Mouse (Mus musculus): ENCODE data around the gene Ddx46.
A peak's percentile ranks its signal among the peaks of the same experiment; 100 is the strongest.
"Not testable (repeated sequence)": the region's sequence is repeated elsewhere in the genome, so short reads cannot be mapped to it uniquely, and the experiment has no call there.

The Ddx46 gene

DNA sequence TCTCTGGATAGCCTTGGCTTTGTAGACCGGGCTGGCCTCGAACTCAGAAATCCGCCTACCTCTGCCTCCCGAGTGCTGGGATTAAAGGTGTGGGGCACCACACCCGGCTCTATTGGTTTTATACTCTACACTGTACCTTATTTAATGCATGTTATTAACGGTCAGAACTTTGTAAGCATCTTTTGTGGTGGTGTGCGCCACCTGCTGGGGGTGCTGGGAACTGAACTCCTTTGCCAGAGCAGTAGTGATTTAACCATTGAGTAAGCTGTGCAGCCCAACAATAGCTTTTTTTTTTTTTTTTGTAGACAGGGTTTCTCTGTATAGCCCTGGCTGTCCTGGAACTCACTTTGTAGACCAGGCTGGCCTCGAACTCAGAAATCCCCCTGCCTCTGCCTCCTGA lies 5.7 kb downstream of the Ddx46 start:
- peak; percentile 74 for DNase-seq (ENCODE audit: low spot score)

DNA sequence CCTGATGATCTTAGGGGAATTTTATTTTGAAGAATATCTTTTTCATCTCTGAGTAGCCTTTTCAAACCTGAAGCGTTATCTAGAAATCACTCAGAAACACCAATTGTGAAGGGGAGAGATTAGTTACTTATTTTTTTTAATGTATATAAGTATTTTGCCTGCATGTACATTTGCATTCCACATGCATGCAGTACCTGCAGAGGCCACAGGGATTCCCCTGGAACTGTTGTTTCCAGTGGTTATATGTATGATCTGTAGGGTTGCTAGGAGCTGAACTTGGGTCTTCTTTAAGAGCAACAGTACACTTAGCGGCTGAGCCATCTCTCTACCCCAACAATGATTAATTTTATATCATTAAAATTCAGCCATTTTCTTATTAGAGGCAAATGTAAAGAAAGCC lies 9.7 kb downstream of the Ddx46 start:
- no peak for DNase-seq (ENCODE audit: low spot score)

DNA sequence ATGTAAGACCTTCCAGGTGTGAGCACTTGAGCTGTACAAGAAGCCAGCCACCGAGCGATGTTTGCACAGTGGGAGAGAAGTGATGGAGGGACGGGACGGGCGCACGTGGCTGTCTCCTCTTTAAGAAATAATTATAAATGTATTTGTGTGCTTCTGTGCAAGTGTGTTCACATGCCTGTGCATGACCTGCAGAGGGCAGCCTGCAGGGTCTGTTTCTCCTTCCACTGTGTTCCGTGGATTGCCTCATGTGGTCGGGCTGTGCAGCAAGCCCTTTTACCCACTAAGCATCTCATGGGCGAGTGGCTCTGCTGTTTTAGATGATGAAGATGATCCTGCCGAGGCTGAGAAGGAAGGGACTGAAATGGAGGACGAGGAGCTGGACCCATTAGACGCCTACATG lies 15.3 kb downstream of the Ddx46 start:
- DNase-seq (ENCODE audit: low spot score), result no peak

DNA sequence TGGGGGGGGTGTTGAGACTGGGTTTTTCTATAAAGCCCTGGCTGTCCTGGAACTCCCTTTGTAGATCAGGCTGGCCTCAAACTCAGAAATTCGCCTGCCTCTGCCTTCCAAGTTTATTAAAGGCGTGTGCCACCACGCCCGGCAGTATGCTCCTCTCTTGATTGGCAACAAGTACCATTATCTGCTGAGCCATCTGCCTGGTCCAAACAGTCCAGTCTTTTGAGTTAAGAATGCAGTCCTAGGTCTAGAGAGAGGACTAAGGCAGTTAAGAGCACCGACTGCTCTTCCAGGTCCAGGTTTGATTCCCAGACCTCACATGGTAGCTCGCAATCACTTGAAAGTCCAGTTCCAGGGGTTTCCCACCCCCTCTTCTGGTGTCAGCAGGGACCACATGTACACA lies 16.2 kb downstream of the Ddx46 start:
- DNase-seq (ENCODE audit: low spot score), result no peak

DNA sequence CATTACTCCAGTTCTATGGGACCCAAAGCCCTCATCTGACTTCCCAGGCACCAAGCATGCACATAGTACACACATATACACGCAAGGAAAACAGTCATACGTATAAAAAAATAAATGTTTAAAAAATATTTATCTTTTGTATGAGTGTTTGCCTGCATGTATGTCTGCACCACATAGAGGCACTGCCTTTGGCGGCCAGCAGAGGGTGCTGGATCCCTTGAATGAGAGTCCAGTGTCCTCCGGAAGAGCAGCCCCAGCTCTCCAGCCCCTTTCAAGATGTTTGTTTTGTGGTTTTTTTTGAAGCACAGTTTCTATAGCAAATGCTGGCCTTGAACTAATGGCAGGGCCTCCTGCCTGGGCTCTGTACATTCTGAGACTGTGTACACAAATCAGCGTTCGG lies 33.7 kb downstream of the Ddx46 start:
- DNase-seq (ENCODE audit: low spot score), result no peak

DNA sequence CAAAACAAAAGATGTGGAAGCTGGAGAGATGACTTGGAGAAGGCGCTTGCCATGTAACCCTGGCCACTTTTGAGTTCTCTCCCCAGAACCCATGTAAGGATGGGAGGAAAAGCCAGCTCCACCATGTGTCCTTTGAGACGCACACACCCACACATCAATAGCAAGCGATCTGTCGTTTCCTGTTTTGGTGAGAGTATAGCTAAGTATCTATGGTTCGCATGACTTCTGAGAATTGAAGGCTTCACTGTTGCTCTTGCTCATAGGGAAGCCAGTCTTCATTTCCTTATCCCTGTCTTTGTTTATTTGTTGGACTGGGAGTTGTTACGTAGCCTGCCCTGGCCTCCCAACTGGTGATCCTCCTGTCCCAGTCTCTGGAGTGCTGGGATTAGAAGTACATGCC lies 37.9 kb downstream of the Ddx46 start:
- DNase-seq (ENCODE audit: low spot score), result no peak

DNA sequence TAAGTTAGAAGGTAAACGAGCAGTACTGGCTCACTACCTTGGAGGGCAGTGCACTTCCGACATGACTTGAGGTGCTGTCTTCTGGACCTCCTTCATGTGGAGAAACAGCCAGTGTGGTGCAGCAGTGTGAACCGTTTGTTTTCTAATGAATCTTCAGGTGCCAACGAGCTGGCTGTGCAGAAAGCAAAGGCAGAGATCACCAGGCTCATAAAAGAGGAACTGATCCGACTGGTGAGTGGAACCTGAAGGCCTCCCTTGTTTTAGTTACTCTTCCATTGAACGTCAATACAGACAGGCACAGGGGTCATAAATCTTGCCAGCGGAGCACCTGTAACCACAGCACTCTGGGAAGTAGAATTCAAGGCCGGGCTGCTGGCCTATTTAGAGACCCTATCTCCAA lies 42.5 kb downstream of the Ddx46 start:
- DNase-seq (ENCODE audit: low spot score), result no peak

DNA sequence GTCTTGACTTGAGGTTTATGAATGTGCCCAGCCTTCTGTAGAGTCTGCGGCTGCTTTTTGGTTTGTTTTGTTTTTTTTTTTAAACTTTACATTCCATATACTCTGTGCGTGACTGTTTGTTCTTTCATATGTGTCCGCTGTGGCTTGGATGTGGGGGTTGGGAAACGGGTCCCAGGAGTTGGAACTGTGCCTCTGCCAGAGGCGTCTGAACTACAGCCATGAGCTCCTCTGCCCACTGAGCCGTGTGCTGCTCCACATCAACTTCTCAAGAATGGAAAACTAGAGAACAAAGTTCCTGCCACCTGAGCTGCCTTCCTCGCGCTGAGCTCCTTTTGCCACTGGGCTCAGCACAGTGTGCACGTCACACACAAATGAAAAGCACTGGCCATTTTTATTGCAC lies 47.4 kb downstream of the Ddx46 start:
- no peak for DNase-seq (ENCODE audit: low spot score)

DNA sequence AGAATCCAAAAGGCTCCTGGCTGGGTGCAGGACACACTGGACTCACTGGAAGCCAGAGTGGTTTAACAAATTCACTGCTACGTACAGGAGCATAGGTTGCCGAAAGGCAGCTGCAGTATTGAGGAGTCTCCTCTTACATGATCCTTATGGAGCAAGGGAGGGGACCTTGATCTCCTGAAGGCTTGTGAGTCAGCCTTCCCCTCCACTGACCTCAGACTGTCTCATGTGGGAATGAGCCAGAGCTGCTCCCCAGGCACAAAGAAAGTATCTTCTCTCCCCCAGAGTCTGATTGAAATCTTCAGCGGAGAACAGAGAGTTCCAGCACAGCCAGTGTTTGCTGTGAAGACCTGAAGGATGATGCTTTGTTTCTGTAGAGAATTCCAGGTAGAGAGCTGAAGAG lies 48.8 kb downstream of the Ddx46 start:
- DNase-seq (ENCODE audit: low spot score), result no peak

DNA sequence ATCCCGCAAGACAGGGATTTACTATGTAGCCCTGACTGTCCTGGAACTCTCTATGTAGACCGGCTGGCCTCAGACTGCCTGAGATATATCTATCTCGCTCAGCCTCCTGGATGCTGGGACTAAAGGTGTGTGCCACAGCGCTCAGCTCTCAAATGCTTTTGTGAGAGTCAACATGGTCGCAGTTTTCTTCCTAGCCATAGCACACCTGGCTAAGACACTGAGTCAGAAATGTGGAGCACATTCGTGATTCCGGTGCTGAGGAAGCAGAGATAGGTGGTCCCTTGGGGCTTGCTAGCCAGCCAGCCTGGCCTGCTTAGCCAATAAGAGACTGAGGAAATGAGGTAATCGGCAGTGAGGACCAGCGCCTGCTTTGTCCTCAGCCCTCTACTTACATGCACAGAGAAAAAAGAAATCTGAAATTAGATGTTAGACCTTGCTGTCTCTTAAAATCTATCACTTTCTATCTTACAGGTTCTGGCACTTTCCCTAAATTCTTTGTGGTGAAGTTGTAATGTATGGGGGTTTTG lies 51.3 kb downstream of the Ddx46 start:
- DNase-seq (ENCODE audit: low spot score), result no peak

DNA sequence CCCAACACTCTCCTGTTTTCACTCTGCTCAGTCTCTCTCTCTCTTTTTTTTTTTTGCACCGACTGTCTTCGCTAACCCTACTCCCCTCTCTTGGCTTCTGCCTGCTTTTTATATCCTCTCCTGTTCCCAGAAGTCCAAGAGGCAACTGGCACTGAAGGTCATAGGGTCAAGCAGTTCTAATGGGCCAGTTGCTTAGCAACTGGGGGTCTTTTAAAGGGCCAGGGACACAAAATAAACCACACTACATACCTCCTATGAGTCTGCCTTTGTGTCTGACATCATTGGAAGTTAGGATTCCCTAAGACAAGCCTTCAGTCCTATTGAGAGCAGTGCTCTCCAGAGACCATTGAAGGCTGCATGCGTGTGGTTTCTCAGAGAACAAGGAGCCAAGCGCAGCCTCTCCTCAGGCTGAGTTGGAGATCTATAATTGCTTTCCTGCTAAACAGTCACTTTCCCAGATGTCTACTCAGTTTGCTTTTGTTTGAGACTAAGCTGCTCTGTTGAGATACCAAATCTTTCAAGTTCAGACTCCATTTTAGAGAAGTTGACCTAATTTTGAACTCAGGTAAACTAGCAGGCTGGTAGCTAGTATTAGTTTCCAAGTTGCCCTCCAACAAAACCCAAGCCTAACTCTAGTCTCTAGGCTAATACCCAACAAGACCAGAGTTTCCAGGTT lies 53.2 kb downstream of the Ddx46 start:
- no peak for DNase-seq (ENCODE audit: low spot score)

DNA sequence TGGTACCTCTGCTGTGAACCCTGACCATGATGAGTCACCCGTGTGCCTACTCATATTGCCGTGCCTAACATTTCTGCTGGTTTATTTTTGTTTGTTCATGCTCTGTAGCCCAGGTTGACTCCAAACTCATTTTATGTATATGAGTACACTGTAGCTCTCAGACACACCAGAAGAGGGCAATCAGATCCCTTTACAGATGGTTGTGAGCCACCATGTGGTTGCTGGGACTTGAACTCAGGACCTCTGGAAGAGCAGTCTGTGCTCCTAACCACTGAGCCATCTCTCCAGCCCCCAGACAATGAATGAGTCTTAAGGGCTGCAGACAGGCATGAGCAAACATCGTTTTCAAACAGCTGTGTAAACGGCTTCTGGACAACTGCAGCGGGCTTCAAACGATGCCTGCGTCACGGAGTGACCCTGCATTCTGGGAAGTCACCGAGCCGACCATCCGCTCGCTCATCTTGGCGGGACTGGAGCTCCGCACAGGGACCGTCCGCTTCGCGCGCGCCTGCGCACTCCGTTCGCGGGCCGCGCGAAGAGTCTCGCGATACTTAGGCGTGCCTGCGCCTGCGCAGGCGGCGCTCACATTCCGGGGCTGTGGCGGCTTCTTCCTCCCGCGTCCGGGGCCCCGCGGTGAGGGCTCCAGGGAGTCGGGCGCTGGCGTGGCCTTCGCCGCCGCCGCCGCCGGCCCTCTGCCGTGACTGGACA lies 57.9 kb downstream of the Ddx46 start, which contains the start of gene B230219D22Rik:
TSS of gene B230219D22Rik (plus strand) at position 590 of the 708 bp plus-strand sequence.
- DNase-seq (ENCODE audit: low spot score), result peak; percentile 80

DNA sequence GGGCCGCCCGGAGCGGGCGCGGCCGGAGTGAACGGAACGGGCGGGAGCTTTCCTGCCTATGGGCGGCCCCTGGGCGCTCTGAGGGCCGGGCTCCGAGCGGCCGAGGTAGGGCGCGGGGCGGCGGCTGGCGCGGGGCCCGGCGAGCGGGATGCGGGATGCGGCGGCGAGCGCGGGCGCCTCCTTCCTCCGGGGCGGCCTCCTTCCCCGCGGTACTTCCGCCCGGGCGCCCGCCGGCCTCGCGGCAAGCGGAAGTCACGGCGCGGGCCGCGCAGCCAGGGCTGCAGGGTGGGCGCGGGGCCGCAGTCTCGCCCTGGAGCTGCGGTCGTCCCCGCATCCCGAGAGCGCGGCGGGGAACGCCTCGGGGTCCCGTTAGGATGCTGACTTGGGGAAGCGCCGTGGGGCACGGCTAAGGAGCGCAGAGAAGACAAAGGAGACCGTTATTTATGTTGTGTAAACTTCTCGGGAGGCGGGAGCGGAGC lies 58.5 kb downstream of the Ddx46 start:
- DNase-seq (ENCODE audit: low spot score), result no peak

DNA sequence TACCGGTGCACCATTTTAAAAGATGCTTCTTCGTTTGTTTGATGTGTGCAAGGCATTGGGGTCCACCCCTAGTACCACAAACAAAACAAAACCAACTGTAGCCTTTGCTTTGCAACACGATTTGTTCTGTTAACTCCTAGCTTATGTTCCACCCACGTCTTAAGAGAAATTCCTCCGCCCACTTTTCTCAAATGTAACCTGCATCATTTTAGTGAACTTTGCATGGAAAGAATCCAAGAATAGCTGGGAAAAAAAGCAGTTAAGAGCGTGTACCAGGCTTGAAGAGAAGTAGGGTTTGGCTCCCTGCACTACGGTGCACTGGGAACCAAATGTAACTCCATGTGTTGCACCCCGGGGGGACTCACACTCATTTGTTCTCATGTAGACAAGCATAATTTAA lies 59.3 kb downstream of the Ddx46 start:
- no peak for DNase-seq (ENCODE audit: low spot score)

DNA sequence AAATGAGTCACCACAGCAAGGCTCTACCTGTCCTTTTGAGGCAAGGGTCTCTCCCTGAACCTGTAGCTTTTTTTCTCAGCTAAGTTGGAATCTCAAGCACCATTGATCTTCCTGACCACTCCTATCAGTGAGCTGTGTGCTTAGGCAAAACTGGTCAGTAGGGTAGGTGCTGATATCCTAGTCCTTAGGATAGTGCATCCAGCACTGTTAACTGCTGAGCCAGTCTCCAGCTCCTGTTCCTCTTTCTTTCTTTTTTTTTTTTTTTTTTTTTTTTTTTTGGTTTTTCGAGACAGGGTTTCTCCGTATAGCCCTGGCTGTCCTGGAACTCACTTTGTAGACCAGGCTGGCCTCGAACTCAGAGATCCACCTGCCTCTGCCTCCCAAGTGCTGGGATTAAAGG lies 61.2 kb downstream of the Ddx46 start:
- DNase-seq (ENCODE audit: low spot score), result not testable (repeated sequence)

DNA sequence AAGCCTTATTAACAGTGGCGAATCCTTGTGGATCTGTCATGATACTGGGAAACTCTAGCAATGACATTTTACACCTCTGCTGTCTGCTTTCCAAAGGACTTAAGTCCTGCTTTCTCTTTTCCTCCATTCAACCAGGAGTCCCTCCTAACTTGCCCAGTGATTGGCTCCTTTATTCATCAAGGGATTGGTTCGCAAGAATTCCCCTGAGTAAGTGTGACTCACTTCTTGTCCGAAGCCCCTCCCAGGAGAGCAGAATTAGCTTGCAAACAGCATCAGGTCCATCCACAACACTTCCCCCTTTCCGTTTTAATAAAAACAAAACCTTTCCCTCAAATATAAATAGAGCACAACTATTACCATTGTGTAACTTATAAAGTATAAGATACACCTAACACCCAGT lies 69.5 kb downstream of the Ddx46 start:
- no peak for DNase-seq (ENCODE audit: low spot score)

DNA sequence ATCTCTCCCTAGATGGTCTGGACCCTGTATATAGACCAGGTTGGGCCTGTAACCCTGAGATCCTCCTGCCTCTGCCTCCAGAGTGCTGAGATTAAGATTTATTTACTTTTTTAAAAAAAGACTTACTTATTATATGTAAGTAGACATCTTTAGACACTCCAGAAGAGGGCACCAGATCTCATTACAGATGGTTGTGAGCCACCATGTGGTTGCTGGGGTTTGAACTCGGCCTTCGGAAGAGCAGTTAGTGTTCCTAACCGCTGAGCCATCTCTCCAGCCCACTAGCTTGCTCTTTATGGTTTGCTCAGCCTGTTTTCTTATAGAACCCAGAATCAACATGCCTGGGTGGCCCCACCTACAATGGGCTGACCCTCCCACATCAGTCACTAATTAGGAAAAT lies 78.0 kb downstream of the Ddx46 start:
- DNase-seq (ENCODE audit: low spot score), result no peak

DNA sequence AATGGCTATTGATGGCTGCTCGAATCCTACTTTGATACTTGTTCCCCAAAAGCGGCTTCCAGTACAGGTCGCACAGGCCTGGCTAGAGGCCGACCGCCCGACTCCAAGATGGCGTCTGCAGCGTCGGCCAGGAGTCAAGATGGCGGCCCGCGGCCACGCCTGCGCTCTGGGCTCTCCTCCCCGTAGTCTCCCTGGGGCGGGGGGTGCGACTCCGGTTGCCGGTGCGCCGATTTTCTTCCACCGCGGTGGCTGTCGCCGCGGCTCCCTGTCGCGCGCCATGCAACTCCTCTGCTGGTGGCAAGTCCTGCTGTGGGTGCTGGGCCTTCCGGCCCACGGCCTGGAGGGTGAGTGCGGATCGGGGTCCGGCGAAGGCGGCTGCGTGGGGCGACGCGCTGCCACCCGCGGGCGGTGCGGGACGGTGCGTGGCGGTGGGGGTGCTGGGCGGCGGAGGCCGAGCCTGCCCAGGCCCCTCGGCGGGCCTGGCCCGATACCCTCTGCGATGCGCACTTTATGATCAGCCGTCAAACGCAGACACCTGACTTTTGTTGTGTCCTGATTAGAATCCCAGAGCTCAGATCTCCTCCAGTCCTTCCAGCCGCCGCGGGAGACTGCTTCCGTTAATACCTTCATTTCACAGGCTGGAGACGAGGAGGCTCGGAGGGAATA lies 79.8 kb downstream of the Ddx46 start, which contains the start of gene Txndc15:
TSS of gene Txndc15 (plus strand) at position 150 of the 666 bp plus-strand sequence.
- DNase-seq (ENCODE audit: low spot score), result peak; percentile 89

DNA sequence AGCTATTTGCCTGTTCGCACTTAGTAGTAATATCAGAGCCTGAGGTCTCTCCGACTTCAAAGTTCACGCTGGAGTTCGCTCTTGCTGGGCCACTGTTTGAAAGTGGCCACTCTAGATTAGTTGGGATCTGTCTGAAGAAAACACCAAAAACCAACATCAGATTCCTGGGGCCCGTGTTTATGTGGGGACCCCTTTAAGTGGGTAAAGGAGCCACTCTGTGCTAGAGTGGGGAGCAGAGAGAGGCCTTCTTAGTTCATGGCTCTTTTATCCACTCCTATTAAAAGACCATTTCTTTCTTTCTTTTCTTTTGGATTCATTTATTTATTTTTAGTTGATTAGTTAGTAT lies 80.3 kb downstream of the Ddx46 start:
- DNase-seq (ENCODE audit: low spot score), result no peak

DNA sequence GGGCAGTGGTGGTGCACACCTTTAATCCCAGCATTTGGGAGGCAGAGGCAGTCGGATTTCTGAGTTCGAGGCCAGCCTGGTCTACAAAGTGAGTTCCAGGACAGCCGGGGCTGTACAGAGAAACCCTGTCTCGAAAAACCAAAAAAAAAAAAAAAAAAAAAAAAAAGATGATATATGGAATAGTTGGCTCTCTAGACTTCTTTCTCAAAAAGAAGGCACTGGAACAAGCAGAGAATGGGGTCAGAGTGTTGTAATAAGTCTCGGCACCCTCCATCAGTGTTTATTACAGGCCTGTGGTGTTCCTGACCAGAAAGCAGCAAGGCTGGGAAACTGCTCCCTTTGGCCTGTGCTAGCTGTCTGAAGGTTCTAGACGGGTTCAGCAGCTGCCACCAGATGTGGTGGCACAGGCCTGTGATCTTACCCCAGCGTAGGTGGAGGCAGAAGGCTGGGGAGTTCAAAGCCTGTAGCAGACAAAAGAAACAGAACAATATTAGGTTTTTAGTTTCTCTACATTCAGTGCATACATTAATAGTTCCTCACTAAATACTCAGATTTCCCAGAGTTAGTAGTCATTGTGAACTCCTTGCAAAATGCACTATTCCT lies 81.2 kb downstream of the Ddx46 start:
- no peak for DNase-seq (ENCODE audit: low spot score)

DNA sequence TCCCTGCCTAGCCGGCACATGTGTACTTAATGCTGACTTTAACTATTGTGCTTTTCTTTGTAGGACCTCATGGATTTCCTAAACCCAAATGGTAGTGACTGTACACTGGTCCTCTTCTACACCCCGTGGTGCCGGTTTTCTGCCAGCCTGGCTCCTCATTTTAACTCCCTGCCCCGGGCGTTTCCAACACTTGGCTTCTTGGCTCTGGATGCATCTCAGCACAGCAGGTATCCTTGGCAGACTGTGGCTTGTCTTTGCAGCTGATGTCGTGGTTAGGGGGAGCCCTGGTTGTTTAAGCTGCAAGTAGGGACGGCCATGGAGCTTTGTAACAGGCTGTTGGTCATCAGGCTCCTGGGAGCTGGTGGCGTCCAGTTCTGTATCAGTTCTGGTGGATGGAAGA lies 86.7 kb downstream of the Ddx46 start:
- no peak for DNase-seq (ENCODE audit: low spot score)

DNA sequence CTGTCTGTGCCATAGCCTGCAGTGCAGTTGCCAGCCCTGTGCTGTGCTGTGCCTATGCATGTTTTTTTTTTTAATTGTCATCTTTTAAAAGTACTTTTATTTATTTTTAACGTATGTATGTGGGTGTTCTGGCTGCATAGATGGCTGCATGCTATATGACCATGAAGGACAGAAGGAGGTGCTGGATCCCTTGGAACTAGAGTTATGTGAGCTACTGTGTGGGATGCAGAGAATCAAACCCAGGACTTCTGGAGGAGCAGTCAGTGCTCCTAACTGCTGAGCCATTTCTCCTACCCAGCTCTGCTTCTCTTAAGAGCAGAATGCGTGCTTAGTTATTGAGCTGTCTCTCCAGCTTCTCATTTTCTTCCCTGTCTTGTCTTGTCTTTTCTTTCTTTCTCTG lies 87.2 kb downstream of the Ddx46 start:
- DNase-seq (ENCODE audit: low spot score), result no peak

All from ovary, postnatal 14 days (tissue).